Mouse (Mus musculus) testis, adult 2 months (tissue): ENCODE results near the gene Dhx8. TPM values are rescaled to one million over a fixed set of nuclear protein-coding genes. Genes with fewer than 3 reads are reported as not detected.

ENCODE experiments used
- H3K27ac ChIP-seq: fragments of 200-500 bp; 2 replicates; pipeline ENCODE4 v1.5.1; 2012; ENCODE audit warnings: low read depth, low read length; ENCODE audit not compliant: control insufficient read depth, insufficient read depth
- H3K27me3 ChIP-seq: fragments of 200-500 bp; 2 replicates; pipeline ENCODE4 v1.6.1; 2012; ENCODE audit warnings: mild to moderate bottlenecking, low read length, moderate library complexity; ENCODE audit not compliant: control insufficient read depth, insufficient read depth
- H3K36me3 ChIP-seq: fragments of 200-500 bp; 2 replicates; pipeline ENCODE4 v1.6.1; 2012; ENCODE audit warnings: mild to moderate bottlenecking, low read length; ENCODE audit not compliant: control insufficient read depth, insufficient read depth
- H3K4me1 ChIP-seq: fragments of 200-500 bp; 2 replicates; pipeline ENCODE4 v1.6.1; 2012; ENCODE audit warnings: low read length; ENCODE audit not compliant: control insufficient read depth, insufficient read depth
- H3K4me3 ChIP-seq: fragments of 200-500 bp; 2 replicates; pipeline ENCODE4 v1.5.1; 2012; ENCODE audit warnings: low read depth, mild to moderate bottlenecking, low read length, moderate library complexity, mixed read lengths; ENCODE audit not compliant: control insufficient read depth
- CTCF ChIP-seq: fragments of 200-500 bp; IDR thresholded peaks from 2 replicates; pipeline ENCODE4 v1.5.1; 2012; ENCODE audit warnings: low read depth, mild to moderate bottlenecking, inconsistent platforms, low read length, moderate library complexity; ENCODE audit not compliant: control insufficient read depth, insufficient read depth, insufficient replicate concordance
- POLR2A ChIP-seq: fragments of 200-500 bp; IDR thresholded peaks from 2 replicates; pipeline ENCODE4 v1.6.1; 2012; ENCODE audit warnings: low read depth, mild to moderate bottlenecking, inconsistent platforms, low read length, moderate library complexity; ENCODE audit not compliant: control insufficient read depth
- polyA plus RNA-seq: library from polyadenylated mRNA; depleted of rRNA; stranded (reverse); fragments of >200 nt; gene quantifications from 2 replicates; pipeline ENCODE4 v1.2.3, GENCODE M21; 2012; rRNA removed

The Dhx8 gene
- polyA plus RNA-seq = 21.0 and 21.3 TPM in 2 replicates

GRCm38 (mm10) chr11:101732518-101733440 is at the start of gene Dhx8:
TSS of gene Dhx8 (plus strand) at chr11:101732919.
- peaks cover 4% of the 10 kb centered on the region; the same call in 1 of the 2 replicates for H3K36me3 ChIP-seq
- peak within 1 kb of the TSS; percentile 91 for H3K27ac ChIP-seq
- peak within 1 kb of the TSS; percentile 100 for H3K4me3 ChIP-seq
- H3K4me1 ChIP-seq = no peaks in the 10 kb centered on the region; the same call in 1 of the 2 replicates
- TF ChIP-seq POLR2A (peak; percentile 83), CTCF (peak; percentile 94)
- H3K27me3 ChIP-seq = no peaks in the 10 kb centered on the region

DNA sequence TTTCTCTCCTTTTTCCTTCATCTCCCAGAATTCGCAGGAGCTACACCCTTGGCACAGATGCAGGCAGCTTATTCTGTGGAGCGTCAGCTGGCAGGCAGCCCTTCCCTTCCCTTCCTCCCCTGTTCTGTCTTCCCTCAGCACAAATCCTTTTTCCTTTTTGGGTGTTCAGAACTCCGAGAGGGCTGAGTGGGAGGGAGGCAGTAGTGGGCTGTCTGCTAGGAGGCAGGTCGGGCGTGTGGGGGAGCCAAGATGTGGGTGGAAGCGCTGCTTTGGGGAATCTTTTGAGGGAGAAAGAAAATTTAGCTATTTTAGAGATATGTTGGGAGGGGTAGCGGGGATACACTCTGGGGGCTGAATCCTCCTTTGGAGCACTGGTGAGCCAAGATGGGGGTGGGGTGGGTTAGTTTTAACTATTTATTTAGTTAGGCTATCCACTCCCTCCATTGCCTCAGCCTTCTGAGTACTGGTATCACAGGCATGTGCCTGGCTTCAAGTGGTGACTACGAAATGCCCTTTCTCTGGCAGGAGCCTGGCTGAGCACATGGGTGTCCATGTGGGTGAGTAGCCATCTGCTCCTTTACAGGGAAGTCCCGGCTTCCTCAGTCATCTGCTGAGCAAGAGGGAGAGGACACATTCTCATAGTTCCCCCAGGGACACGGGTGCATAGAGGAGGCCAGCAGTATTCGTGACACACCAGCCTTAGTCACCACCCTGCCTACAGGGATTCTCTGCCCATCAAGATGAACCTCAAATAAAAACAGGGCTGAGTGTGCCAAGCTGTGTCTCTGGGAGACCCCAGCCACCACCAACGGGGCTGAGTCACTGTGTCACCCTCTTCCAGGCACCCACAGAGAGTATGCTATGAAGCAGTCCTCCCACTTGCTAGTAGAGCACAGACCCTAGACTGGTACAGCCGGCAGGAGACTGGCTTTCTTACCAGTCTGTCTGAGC is 45.1 kb upstream of the Dhx8 start:
- no peaks in the 10 kb centered on the region for H3K36me3 ChIP-seq

GRCm38 (mm10) chr11:101689701-101690113 is 43.0 kb upstream of the Dhx8 start:
- Histone ChIP-seq H3K27ac (no peak overlapping the region), H3K27me3 (no peaks in the 10 kb centered on the region), H3K36me3 (no peaks in the 10 kb centered on the region), H3K4me1 (peaks cover 3% of the 10 kb centered on the region; the same call in 1 of the 2 replicates), H3K4me3 (no peak overlapping the region)
- TF ChIP-seq CTCF (no peak), POLR2A (no peak)

More for the DNA sequence above, 45.1 kb upstream of the Dhx8 start:
- Histone ChIP-seq H3K4me3 (no peak overlapping the region), H3K27ac (peak overlapping the region; percentile 44), H3K27me3 (no peaks in the 10 kb centered on the region), H3K4me1 (peaks cover 3% of the 10 kb centered on the region; the same call in 1 of the 2 replicates)
- TF ChIP-seq CTCF (no peak), POLR2A (no peak)

DNA sequence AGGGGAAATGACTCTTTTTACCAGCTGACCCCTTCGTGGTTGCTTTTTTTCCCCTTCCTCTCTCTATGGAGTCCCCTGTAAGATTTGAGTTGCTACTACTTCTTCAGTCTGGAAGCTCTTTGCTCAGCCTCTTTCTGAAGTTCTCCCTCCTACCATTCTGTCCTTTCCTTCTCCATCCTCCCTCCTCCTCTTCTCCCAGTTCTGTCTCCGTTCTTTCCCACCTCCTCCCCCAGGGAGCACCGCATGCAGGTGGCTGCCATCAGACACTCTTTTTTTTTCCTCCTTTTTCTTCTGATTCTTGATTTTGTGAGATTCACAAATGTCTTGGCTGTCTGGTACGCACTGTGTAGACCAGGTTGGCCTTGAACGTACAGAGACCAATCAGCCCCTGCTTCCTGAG is 42.4 kb upstream of the Dhx8 start:
- TF ChIP-seq POLR2A = no peak
- no peak for TF ChIP-seq CTCF
- H3K36me3 ChIP-seq = no peaks in the 10 kb centered on the region

GRCm38 (mm10) chr11:101695906-101696661 is 36.6 kb upstream of the Dhx8 start:
- Histone ChIP-seq H3K27ac (no peak overlapping the region), H3K27me3 (no peaks in the 10 kb centered on the region), H3K4me1 (peaks cover 6% of the 10 kb centered on the region; the same call in 1 of the 2 replicates), H3K36me3 (no peaks in the 10 kb centered on the region), H3K4me3 (no peak overlapping the region)
- TF ChIP-seq CTCF = no peak
- no peak for TF ChIP-seq POLR2A

More for the DNA sequence above, 42.4 kb upstream of the Dhx8 start:
- no peak overlapping the region for H3K27ac ChIP-seq
- H3K4me3 ChIP-seq = no peak overlapping the region
- peaks cover 3% of the 10 kb centered on the region; the same call in 1 of the 2 replicates for H3K4me1 ChIP-seq
- H3K27me3 ChIP-seq = no peaks in the 10 kb centered on the region

DNA sequence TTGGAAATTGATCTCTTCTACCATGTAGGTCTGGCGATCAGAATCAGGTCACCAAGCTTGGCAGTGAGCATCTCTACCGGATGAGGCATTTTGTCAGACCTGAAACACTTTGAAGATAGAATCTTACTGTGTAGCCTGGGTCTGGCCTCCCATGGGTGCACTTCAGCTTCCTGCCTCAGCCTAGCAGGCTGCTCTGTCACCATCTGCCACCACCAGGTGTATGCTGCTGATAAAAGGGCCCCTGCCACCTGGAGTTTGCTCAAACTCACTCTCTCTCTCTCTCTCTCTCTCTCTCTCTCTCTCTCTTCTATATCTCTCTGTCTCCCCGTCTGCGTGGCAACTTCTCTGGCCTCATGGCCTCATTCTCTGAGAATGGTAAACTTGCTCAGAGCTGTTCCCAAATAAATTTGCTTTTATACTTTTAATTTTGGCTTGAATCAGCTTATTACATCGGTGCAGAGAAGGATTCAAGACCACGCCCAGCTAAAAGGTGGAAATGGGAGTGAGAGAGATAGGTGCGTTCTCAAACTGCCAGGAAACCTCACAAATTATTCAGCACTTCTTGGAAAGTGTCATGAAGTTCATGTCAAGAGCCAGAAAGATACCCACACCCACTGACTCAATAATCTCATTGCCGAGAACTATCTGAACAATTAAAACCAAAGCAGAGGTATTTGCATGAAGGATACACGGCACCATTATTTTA is 35.4 kb upstream of the Dhx8 start:
- no peaks in the 10 kb centered on the region for H3K27me3 ChIP-seq
- no peak overlapping the region for H3K4me3 ChIP-seq
- H3K27ac ChIP-seq = no peak overlapping the region
- no peaks in the 10 kb centered on the region for H3K36me3 ChIP-seq
- TF ChIP-seq POLR2A (no peak), CTCF (no peak)
- H3K4me1 ChIP-seq = peaks cover 6% of the 10 kb centered on the region; the same call in 1 of the 2 replicates

DNA sequence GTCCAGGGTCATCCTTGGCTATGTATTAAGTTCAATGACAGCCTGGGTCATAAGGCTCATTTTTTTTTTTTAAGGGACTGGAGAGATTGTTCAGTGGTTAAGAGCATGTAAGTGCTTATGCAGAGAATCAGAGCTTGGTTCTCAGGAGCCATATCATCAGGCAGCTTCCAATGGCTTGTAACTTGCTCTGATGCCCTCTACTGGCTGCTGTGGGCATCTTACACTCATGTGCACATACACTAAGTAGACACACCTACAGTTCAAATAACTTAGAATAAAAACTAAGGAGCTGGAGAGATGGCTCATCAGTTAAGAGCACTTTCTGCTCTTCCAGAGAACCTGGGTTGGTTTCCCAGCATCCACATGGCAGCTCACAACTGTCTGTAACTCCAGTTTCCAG is 34.6 kb upstream of the Dhx8 start:
- no peak for TF ChIP-seq POLR2A
- no peak for TF ChIP-seq CTCF
- H3K36me3 ChIP-seq = no peaks in the 10 kb centered on the region
- no peak overlapping the region for H3K27ac ChIP-seq
- H3K4me3 ChIP-seq = no peak overlapping the region
- H3K4me1 ChIP-seq = peaks cover 6% of the 10 kb centered on the region; the same call in 1 of the 2 replicates
- no peaks in the 10 kb centered on the region for H3K27me3 ChIP-seq
